Mouse (Mus musculus) hindbrain, embryonic 16.5 days (tissue): Measurements from ENCODE around the gene Rpl22l1. TPM values are rescaled to one million over a fixed set of nuclear protein-coding genes. Genes with fewer than 3 reads are reported as not detected.
A peak's percentile ranks its signal among the peaks of the same experiment; 100 is the strongest.

ENCODE experiments used
- ATAC-seq: fragments of 200-750 bp; cut with Nextera tagmentation; 2 replicates; pipeline ENCODE4 v1.8.0; 2017; ENCODE audit warnings: moderate TSS enrichment, moderate library complexity
- H3K27ac ChIP-seq: fragments of 300-500 bp; sonication (generic); 2 replicates; pipeline ENCODE4 v1.5.1; 2014; ENCODE audit warnings: low read depth, mild to moderate bottlenecking, control low read depth, low read length, moderate library complexity
- H3K27me3 ChIP-seq: fragments of 300-500 bp; sonication (generic); replicated peaks from 2 replicates; pipeline ENCODE4 v1.6.1; 2014; ENCODE audit warnings: low read length; ENCODE audit not compliant: control insufficient read depth, insufficient read depth
- H3K36me3 ChIP-seq: fragments of 300-500 bp; sonication (generic); 2 replicates; pipeline ENCODE4 v1.6.1; 2014; ENCODE audit warnings: mild to moderate bottlenecking, low read length, moderate library complexity, mixed read lengths; ENCODE audit not compliant: control insufficient read depth, insufficient read depth
- H3K4me1 ChIP-seq: fragments of 300-500 bp; sonication (generic); 2 replicates; pipeline ENCODE4 v1.6.1; 2014; ENCODE audit warnings: low read depth, low read length; ENCODE audit not compliant: control insufficient read depth, insufficient read depth
- H3K4me2 ChIP-seq: fragments of 300-500 bp; sonication (generic); 2 replicates; pipeline ENCODE4 v1.6.1; 2014; ENCODE audit warnings: mild to moderate bottlenecking, low read length, control low read depth, moderate library complexity
- H3K4me3 ChIP-seq: fragments of 300-500 bp; sonication (generic); 2 replicates; pipeline ENCODE4 v1.5.1; 2014; ENCODE audit warnings: mild to moderate bottlenecking, low read length, control low read depth, moderate library complexity
- H3K9ac ChIP-seq: fragments of 300-500 bp; sonication (generic); 2 replicates; pipeline ENCODE4 v1.6.1; 2014; ENCODE audit warnings: low read depth, mild to moderate bottlenecking, control low read depth, low read length, moderate library complexity
- H3K9me3 ChIP-seq: fragments of 300-500 bp; sonication (generic); 2 replicates; pipeline ENCODE4 v1.6.1; 2014; ENCODE audit warnings: mild to moderate bottlenecking, low read length, moderate library complexity; ENCODE audit not compliant: control insufficient read depth
- WGBS: fragments of 180-500 bp; shearing (Covaris S2); extraction: QIAGEN DNeasy Blood & Tissue Kit; methylation state at CpG from one replicate; pipeline ENCODE4 v1.1.7; 2014; 5-methylcytosine and 5-hydroxymethylcytosine counted together
- polyA plus RNA-seq: library from polyadenylated mRNA; unstranded; fragments of >200 nt; fragmentation: Nextera tagmentation; extraction: Ambion mirVana; gene quantifications from 2 replicates; pipeline ENCODE4 v1.2.1, GENCODE M21; 2015

The Rpl22l1 gene
- polyA plus RNA-seq, 1 experiment from 2014 or later, result 219 TPM

GRCm38 (mm10) chr3:28780511-28780910 lies 24.7 kb upstream of the Rpl22l1 start:
- peaks cover 7% of the 10 kb centered on the region for H3K4me1 ChIP-seq
- no peaks in the 10 kb centered on the region for H3K36me3 ChIP-seq
- peak overlapping the region; percentile 99 for H3K4me2 ChIP-seq
- no peaks in the 10 kb centered on the region; the same call in 1 of the 2 replicates for H3K27me3 ChIP-seq
- peak overlapping the region; percentile 93 for H3K4me3 ChIP-seq
- no peak overlapping the region for H3K27ac ChIP-seq
- H3K9me3 ChIP-seq, result no peaks in the 10 kb centered on the region
- H3K9ac ChIP-seq, result no peak overlapping the region
- WGBS, result 77% methylated on average over 9 of the region's 9 CpGs
- peak; percentile 16 for ATAC-seq

- WGBS, result 2% methylated on average over 39 of the region's 46 CpGs
- no peaks in the 10 kb centered on the region for H3K9me3 ChIP-seq
- H3K27ac ChIP-seq, result no peak within 1 kb of the TSS
- peak within 1 kb of the TSS; percentile 78 for H3K9ac ChIP-seq
- H3K4me2 ChIP-seq, result peak within 1 kb of the TSS; percentile 99
- no peaks in the 10 kb centered on the region; the same call in 1 of the 2 replicates for H3K27me3 ChIP-seq
- H3K4me1 ChIP-seq, result peaks cover 7% of the 10 kb centered on the region
- ATAC-seq, result peak; percentile 99
- peak within 1 kb of the TSS; percentile 93 for H3K4me3 ChIP-seq
- no peaks in the 10 kb centered on the region for H3K36me3 ChIP-seq
Observed at GRCm38 (mm10) chr3:28780994-28781393, 24.2 kb upstream of the Rpl22l1 start, which contains the start of gene Eif5a2. Eif5a2 (plus strand) TSS chr3:28781276.

GRCm38 (mm10) chr3:28781422-28781821 lies 23.8 kb upstream of the Rpl22l1 start:
- no peak overlapping the region for H3K27ac ChIP-seq
- peak overlapping the region; percentile 78 for H3K9ac ChIP-seq
- no peaks in the 10 kb centered on the region for H3K36me3 ChIP-seq
- under 1% methylated on average over 27 of the region's 41 CpGs for WGBS
- no peak for ATAC-seq
- peak overlapping the region; percentile 99 for H3K4me2 ChIP-seq
- H3K9me3 ChIP-seq, result no peaks in the 10 kb centered on the region
- H3K27me3 ChIP-seq, result no peaks in the 10 kb centered on the region; the same call in 1 of the 2 replicates
- H3K4me3 ChIP-seq, result peak overlapping the region; percentile 93
- H3K4me1 ChIP-seq, result peaks cover 7% of the 10 kb centered on the region

GRCm38 (mm10) chr3:28781848-28782247 lies 23.4 kb upstream of the Rpl22l1 start:
- H3K9ac ChIP-seq, result peak overlapping the region; percentile 78

DNA sequence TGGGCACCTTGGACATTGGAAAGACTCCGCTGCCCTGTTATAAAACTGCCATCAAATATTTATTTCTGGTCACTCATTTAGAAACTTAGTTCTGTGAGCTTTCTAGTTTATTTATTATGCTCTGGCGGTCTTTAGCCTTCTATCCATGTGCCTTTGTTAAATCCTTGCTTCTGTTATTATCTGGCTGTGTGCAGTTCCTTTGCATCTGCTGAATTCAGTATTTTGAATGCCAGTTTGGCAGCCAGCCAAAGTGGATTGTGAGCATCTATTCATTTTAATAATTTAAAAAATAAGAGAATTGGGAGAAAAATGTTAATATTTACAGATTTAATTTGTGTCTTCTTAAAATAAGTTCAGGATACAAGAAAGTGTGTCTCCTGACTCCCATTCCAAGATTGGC lies 21.1 kb upstream of the Rpl22l1 start:
- Histone ChIP-seq H3K9me3 (no peaks in the 10 kb centered on the region), H3K27me3 (no peaks in the 10 kb centered on the region), H3K4me1 (peaks cover 7% of the 10 kb centered on the region), H3K9ac (no peak overlapping the region), H3K27ac (no peak overlapping the region), H3K4me2 (no peak overlapping the region), H3K4me3 (no peak overlapping the region), H3K36me3 (no peaks in the 10 kb centered on the region)
- no peak for ATAC-seq
- WGBS, result 70% methylated on average over 2 of the region's 2 CpGs

More at GRCm38 (mm10) chr3:28781848-28782247, 23.4 kb upstream of the Rpl22l1 start:
- H3K36me3 ChIP-seq, result no peaks in the 10 kb centered on the region
- peak overlapping the region; percentile 93 for H3K4me3 ChIP-seq
- H3K9me3 ChIP-seq, result no peaks in the 10 kb centered on the region
- 17% methylated on average over 14 of the region's 14 CpGs for whole genome bisulfite sequencing
- H3K27me3 ChIP-seq, result no peaks in the 10 kb centered on the region
- H3K4me2 ChIP-seq, result peak overlapping the region; percentile 99
- H3K4me1 ChIP-seq, result peaks cover 7% of the 10 kb centered on the region
- ATAC-seq, result no peak
- H3K27ac ChIP-seq, result no peak overlapping the region

DNA sequence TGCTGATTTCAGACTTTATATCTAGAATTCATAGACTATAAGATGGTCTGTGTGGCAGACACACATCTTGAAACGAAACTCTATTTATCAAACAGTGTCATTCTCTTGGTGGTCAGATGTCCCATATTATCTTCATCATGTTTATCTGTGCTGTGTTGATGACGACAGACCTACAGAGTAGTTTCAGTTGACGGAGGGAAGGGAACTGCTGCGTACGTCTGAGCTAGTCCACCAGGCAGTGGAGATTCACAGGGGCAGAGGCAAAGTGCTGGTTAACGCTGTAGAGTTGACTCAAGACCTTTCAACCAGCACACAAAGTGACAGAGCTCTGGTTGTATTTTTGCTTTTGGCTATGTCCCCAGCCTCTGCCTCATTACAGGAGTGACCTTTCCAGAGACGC lies 10.4 kb upstream of the Rpl22l1 start:
- H3K4me3 ChIP-seq, result no peak overlapping the region
- no peaks in the 10 kb centered on the region for H3K36me3 ChIP-seq
- H3K9ac ChIP-seq, result no peak overlapping the region
- no peak overlapping the region for H3K4me2 ChIP-seq
- ATAC-seq, result no peak
- no peak overlapping the region for H3K27ac ChIP-seq
- no peaks in the 10 kb centered on the region for H3K9me3 ChIP-seq
- WGBS, result 93% methylated on average over 7 of the region's 7 CpGs
- no peaks in the 10 kb centered on the region for H3K27me3 ChIP-seq
- H3K4me1 ChIP-seq, result no peaks in the 10 kb centered on the region

DNA sequence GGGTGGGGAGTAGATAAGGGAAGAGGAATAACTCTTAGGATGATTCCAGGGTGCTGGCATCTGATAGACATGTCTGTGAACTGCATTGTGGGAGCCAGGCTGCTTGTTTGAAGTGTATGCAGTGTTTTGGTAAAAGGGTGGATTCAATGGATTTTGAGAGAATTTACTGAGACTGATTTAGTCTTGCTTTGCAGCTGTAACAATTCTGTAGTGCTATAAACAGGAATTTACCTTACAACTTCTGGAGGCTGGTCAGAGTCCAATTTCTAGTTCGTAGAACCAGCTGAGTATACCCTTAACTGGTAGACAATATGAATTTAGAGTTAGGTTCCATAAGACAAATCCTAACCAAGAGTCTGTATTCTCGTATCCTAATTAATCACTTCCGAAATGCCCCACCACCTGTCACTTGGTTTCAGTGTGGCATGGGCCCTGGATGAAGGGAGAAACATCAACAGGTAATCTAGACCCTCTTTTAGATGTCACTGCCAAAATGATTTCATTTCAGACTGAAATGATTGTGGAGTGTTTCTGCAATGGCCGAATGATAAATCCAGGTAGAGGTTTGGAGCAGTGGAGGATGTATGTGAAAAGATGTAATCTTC lies 2.9 kb downstream of the Rpl22l1 start:
- ATAC-seq, result no peak
- no peak overlapping the region for H3K4me2 ChIP-seq
- WGBS, result 92% methylated on average over 4 of the region's 4 CpGs

DNA sequence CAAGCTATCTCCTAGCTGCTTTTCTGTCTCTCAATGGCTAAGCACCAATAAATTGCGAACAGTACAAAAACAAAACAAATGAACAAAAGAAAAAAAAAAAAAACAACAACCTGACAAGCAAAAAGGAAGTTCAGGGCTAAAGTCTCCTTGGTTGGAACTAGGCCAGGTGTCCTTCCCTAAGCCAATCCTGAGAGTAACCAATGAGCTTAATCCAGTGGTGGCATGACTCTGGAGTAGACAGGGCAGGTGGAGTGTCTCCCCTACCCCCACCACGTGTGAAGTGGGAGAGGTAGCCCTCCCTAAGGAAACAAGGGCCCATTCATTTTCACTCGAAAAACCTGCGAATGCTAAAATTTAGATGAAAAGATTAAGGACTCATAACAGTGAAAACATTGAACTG lies 6.2 kb downstream of the Rpl22l1 start:
- H3K27ac ChIP-seq, result no peak overlapping the region
- H3K9me3 ChIP-seq, result no peaks in the 10 kb centered on the region
- H3K4me2 ChIP-seq, result no peak overlapping the region
- H3K9ac ChIP-seq, result no peak overlapping the region
- 0 out of 2 replicates have a peak, but pooled peaks cover 3% of the 10 kb centered on the region for H3K36me3 ChIP-seq
- H3K4me3 ChIP-seq, result no peak overlapping the region
- no peaks in the 10 kb centered on the region for H3K27me3 ChIP-seq
- no peak for ATAC-seq
- 77% methylated on average over 4 of the region's 4 CpGs for WGBS
- peaks cover 5% of the 10 kb centered on the region for H3K4me1 ChIP-seq

More for the DNA sequence above, 2.9 kb downstream of the Rpl22l1 start:
- peaks cover 11% of the 10 kb centered on the region for H3K4me1 ChIP-seq
- no peak overlapping the region for H3K4me3 ChIP-seq
- H3K27me3 ChIP-seq, result no peaks in the 10 kb centered on the region
- H3K9ac ChIP-seq, result no peak overlapping the region
- H3K36me3 ChIP-seq, result 0 out of 2 replicates have a peak, but pooled peaks cover 3% of the 10 kb centered on the region
- no peaks in the 10 kb centered on the region for H3K9me3 ChIP-seq
- H3K27ac ChIP-seq, result no peak overlapping the region

GRCm38 (mm10) chr3:28814361-28814760 lies 9.1 kb downstream of the Rpl22l1 start:
- no peaks in the 10 kb centered on the region for H3K36me3 ChIP-seq
- H3K4me3 ChIP-seq, result no peak overlapping the region
- H3K9ac ChIP-seq, result no peak overlapping the region
- H3K4me2 ChIP-seq, result peak overlapping the region; percentile 12; the same call in 1 of the 2 replicates
- no peak overlapping the region for H3K27ac ChIP-seq
- H3K9me3 ChIP-seq, result no peaks in the 10 kb centered on the region
- no peaks in the 10 kb centered on the region for H3K27me3 ChIP-seq
- WGBS, result 10% methylated on average over 4 of the region's 4 CpGs
- ATAC-seq, result 0 out of 2 replicates have a peak, but pooled peaks have one; percentile 45
- H3K4me1 ChIP-seq, result no peaks in the 10 kb centered on the region
